Mouse (Mus musculus): ENCODE data around the gene Chuk. TPM values are rescaled to one million over a fixed set of nuclear protein-coding genes. Genes with fewer than 3 reads are reported as not detected.

Chuk gene
- polyA plus RNA-seq, 1 experiment, result 11.8 TPM

DNA sequence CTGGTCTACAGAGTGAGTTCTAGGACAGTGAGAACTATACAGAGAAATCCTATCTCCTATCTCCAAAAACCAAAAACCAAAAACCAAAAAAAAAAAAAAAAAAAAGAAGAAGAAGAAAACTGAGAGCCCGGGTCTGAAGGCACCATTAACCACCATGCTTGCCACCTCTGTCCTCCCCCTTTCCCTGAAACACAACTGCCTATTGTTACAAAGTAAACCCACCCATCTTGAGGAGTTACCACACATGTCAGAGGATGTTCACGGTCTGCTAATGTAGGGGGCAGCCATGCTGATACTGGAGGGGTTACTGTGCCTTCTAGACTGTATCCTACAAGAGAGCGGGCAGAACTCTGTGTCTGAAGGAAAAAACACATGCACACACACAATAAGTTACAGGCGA, 30.3 kb downstream of the Chuk start:
- 82% methylated on average over 4 of the region's 4 CpGs for whole genome bisulfite sequencing
- H3K4me3 ChIP-seq (ENCODE audit: extremely low read depth, insufficient read depth, insufficient read length), result no peak overlapping the region
- H3K27me3 ChIP-seq (ENCODE audit: control insufficient read depth, insufficient read depth, low read length), result no peaks in the 10 kb centered on the region
- no peak for DNase-seq (ENCODE audit: low read depth in 1 of 2, low spot score in 2 of 2)
- no peaks in the 10 kb centered on the region for H3K4me1 ChIP-seq (ENCODE audit: control insufficient read depth, insufficient read depth, insufficient read length)
- H3K27ac ChIP-seq (ENCODE audit: insufficient read depth, low read length), result no peak overlapping the region
- H3K36me3 ChIP-seq (ENCODE audit: control insufficient read depth, insufficient read depth, low read length), result peaks cover 32% of the 10 kb centered on the region
- TF ChIP-seq CTCF (IDR thresholded peaks at IDR 0.05; ENCODE audit: extremely low read depth, insufficient read depth, insufficient read length, insufficient replicate concordance) (no peak), POLR2A (IDR thresholded peaks at IDR 0.05; ENCODE audit: low read depth, low read length) (no peak)

DNA sequence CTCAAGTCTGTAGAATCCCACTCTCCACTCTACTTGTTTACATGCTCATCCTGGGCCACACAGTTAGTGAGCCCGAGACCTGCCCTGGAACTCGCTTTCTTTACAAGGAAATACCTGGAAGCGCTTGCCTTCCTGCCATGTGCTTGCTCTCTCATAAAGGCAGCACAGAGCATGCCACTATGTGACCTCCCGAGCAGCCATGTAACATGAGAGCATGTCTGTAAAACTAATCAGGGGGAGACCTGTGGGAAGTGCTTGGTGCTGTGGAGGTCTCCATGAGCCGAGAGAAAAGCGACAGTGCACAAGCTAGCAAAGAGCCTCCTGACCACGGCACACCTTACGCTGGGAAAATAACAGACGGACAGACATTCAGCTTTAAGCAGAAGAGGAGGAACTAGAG, 30.8 kb downstream of the Chuk start:
- Histone ChIP-seq H3K4me1 (ENCODE audit: control insufficient read depth, insufficient read depth, insufficient read length) (no peaks in the 10 kb centered on the region), H3K27ac (ENCODE audit: insufficient read depth, low read length) (no peak overlapping the region), H3K36me3 (ENCODE audit: control insufficient read depth, insufficient read depth, low read length) (peaks cover 31% of the 10 kb centered on the region), H3K4me3 (ENCODE audit: extremely low read depth, insufficient read depth, insufficient read length) (no peak overlapping the region), H3K27me3 (ENCODE audit: control insufficient read depth, insufficient read depth, low read length) (no peaks in the 10 kb centered on the region)
- DNase-seq (ENCODE audit: low read depth in 1 of 2, low spot score in 2 of 2), result no peak
- no peak for TF ChIP-seq POLR2A (IDR thresholded peaks at IDR 0.05; ENCODE audit: low read depth, low read length)
- no peak for TF ChIP-seq CTCF (IDR thresholded peaks at IDR 0.05; ENCODE audit: extremely low read depth, insufficient read depth, insufficient read length, insufficient replicate concordance)
- WGBS, result 97% methylated on average over 9 of the region's 9 CpGs

DNA sequence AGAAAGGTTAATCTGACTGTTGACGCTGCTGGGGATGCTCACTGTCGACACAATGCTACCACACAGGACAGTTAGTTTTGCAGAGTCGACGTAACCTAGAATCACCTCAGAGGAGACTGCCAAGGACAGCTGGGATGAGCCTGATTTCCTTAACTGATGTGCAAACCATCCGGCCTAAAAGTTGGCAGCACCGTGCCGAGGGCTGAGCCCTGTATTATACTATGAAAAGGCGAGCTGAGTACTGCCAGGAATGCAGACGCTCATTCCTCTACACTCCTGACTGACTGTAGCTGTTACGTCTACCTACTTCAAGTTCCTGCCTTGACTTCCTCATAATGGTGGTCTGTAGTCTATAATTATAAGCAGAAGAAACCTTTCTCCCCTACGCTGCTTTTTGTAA, 32.3 kb downstream of the Chuk start:
- H3K27ac ChIP-seq (ENCODE audit: insufficient read depth, low read length), result no peak overlapping the region
- TF ChIP-seq CTCF (IDR thresholded peaks at IDR 0.05; ENCODE audit: extremely low read depth, insufficient read depth, insufficient read length, insufficient replicate concordance) (no peak), POLR2A (IDR thresholded peaks at IDR 0.05; ENCODE audit: low read depth, low read length) (no peak)
- H3K36me3 ChIP-seq (ENCODE audit: control insufficient read depth, insufficient read depth, low read length), result peaks cover 29% of the 10 kb centered on the region
- no peak overlapping the region for H3K4me3 ChIP-seq (ENCODE audit: extremely low read depth, insufficient read depth, insufficient read length)
- WGBS, result 81% methylated on average over 11 of the region's 11 CpGs
- H3K27me3 ChIP-seq (ENCODE audit: control insufficient read depth, insufficient read depth, low read length), result no peaks in the 10 kb centered on the region
- DNase-seq (ENCODE audit: low read depth in 1 of 2, low spot score in 2 of 2), result no peak
- H3K4me1 ChIP-seq (ENCODE audit: control insufficient read depth, insufficient read depth, insufficient read length), result no peaks in the 10 kb centered on the region

DNA sequence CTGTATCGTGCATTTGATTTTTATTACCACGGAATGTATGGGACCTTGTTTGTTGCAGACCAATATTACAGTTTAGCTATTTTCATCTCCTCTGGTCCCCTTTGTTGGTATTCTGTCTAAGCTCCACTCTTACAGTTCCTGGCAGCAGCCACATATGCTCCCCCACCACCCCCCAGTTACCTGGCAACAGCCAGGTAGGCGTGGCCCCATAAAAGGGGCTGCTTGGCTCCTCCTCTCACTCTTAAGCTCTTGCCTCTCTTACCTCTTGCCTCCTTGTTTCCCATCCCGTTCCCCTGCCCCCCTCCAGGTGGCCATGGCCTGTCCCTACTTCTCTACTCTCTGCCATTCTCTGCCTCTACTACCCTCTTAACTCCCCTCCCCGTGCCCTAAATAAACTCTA, 36.1 kb downstream of the Chuk start:
- no peak overlapping the region for H3K27ac ChIP-seq (ENCODE audit: insufficient read depth, low read length)
- TF ChIP-seq POLR2A (IDR thresholded peaks at IDR 0.05; ENCODE audit: low read depth, low read length) (no peak), CTCF (IDR thresholded peaks at IDR 0.05; ENCODE audit: extremely low read depth, insufficient read depth, insufficient read length, insufficient replicate concordance) (no peak)
- WGBS, result 92% methylated on average over 5 of the region's 5 CpGs

DNA sequence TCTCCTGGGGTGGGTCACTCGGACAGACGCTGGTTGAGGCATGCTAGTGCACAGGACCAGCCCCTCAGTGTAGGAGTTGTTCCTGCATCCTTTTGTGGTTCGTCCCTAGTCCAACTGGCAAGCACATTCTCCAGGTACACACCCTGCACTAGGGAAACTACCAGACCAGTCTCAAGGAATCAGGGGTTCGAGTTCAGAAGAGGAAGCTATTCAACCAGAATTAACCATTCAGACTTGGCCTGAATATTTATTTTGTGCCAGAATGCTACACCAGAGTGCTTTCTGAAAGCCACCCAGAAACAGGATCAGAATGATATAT, 37.4 kb downstream of the Chuk start:
- DNase-seq (ENCODE audit: low read depth in 1 of 2, low spot score in 2 of 2), result no peak
- TF ChIP-seq CTCF (IDR thresholded peaks at IDR 0.05; ENCODE audit: extremely low read depth, insufficient read depth, insufficient read length, insufficient replicate concordance) (no peak), POLR2A (IDR thresholded peaks at IDR 0.05; ENCODE audit: low read depth, low read length) (no peak)
- H3K4me1 ChIP-seq (ENCODE audit: control insufficient read depth, insufficient read depth, insufficient read length), result no peaks in the 10 kb centered on the region; the same call in 1 of the 2 replicates
- H3K27ac ChIP-seq (ENCODE audit: insufficient read depth, low read length), result peak overlapping the region; percentile 52; the same call in 1 of the 2 replicates
- 5% methylated on average over 4 of the region's 4 CpGs for WGBS
- H3K4me3 ChIP-seq (ENCODE audit: extremely low read depth, insufficient read depth, insufficient read length), result peak overlapping the region; percentile 89
- no peaks in the 10 kb centered on the region for H3K27me3 ChIP-seq (ENCODE audit: control insufficient read depth, insufficient read depth, low read length)
- H3K36me3 ChIP-seq (ENCODE audit: control insufficient read depth, insufficient read depth, low read length), result peaks cover 5% of the 10 kb centered on the region; the same call in 1 of the 2 replicates

More for the DNA sequence above, 36.1 kb downstream of the Chuk start:
- no peak for DNase-seq (ENCODE audit: low read depth in 1 of 2, low spot score in 2 of 2)
- no peaks in the 10 kb centered on the region; the same call in 1 of the 2 replicates for H3K4me1 ChIP-seq (ENCODE audit: control insufficient read depth, insufficient read depth, insufficient read length)
- no peak overlapping the region for H3K4me3 ChIP-seq (ENCODE audit: extremely low read depth, insufficient read depth, insufficient read length)
- no peaks in the 10 kb centered on the region for H3K27me3 ChIP-seq (ENCODE audit: control insufficient read depth, insufficient read depth, low read length)
- H3K36me3 ChIP-seq (ENCODE audit: control insufficient read depth, insufficient read depth, low read length), result peaks cover 12% of the 10 kb centered on the region

DNA sequence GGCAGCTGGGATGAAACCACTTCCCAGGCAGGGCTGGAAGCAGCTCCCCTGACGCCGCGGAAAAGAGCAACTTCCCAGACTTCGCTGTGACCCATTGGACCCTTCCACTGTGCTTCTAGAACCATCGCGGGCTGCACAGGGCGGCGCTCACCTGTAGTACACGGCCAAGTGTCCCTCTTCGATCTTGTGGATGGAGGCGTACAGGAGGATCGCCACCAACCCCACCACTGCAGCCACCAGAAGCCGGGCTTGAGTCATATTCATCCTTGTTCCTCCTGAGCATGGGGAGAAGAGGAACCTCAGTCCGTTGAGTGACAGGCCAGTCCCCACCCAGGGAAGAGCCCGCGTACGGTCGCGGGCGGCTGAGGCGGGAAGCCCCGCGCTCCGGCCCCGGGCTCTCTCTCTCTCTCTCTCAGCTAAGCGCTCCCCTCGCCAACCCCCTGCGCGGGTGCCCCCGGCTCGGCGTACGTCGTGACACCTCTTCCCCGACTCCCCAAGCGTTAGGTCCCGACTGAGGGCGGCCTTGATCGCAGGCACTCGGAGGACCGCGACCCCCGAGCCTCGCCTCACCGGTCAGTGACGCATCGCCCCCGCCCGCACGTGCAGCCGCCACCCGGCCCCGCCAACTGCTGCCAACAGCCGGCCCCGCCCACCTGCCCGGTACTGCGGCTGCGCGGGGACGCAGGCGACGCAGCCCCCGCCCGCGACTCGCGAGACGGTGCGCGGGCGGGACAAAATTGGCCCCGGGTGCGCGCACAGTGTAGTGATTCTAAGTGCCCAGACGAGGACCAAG, 38.0 kb downstream of the Chuk start, which contains the start of gene Erlin1:
Gene Erlin1 (minus strand): TSS at position 665 of the 793 bp plus-strand sequence.
- peak within 1 kb of the TSS; percentile 75 for H3K27ac ChIP-seq (ENCODE audit: insufficient read depth, low read length)
- peak within 1 kb of the TSS; percentile 89 for H3K4me3 ChIP-seq (ENCODE audit: extremely low read depth, insufficient read depth, insufficient read length)
- H3K27me3 ChIP-seq (ENCODE audit: control insufficient read depth, insufficient read depth, low read length), result no peaks in the 10 kb centered on the region
- peak; percentile 3; the same call in 1 of the 2 replicates for TF ChIP-seq POLR2A (IDR thresholded peaks at IDR 0.05; ENCODE audit: low read depth, low read length)
- TF ChIP-seq CTCF (IDR thresholded peaks at IDR 0.05; ENCODE audit: extremely low read depth, insufficient read depth, insufficient read length, insufficient replicate concordance), result no peak
- H3K4me1 ChIP-seq (ENCODE audit: control insufficient read depth, insufficient read depth, insufficient read length), result no peaks in the 10 kb centered on the region; the same call in 1 of the 2 replicates
- peaks cover 3% of the 10 kb centered on the region; the same call in 1 of the 2 replicates for H3K36me3 ChIP-seq (ENCODE audit: control insufficient read depth, insufficient read depth, low read length)
- DNase-seq (ENCODE audit: low read depth in 1 of 2, low spot score in 2 of 2), result peak; percentile 47 to 85
- 1% methylated on average over 63 of the region's 75 CpGs for WGBS

DNA sequence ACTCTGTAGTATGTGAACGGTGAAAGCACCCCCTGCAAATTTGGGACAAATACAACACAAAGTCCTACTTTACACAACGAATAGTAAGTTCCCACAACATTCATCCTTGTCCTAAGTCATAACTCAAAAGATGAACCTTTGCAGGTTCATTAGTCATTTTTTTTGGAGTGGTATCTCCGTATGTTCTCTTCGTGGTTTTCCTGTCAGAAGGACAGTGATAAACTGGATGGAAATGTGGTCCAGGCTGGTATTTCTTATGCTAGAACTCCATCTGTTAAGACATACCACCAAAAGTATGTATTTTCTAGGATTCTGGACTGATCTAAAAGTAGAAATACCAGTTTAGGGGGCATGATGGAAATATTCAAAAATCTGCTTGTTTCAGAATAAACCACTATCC, 39.0 kb downstream of the Chuk start:
- no peak for DNase-seq (ENCODE audit: low read depth in 1 of 2, low spot score in 2 of 2)
- 63% methylated on average over 4 of the region's 4 CpGs for WGBS
- no peak overlapping the region; the same call in 1 of the 2 replicates for H3K4me3 ChIP-seq (ENCODE audit: extremely low read depth, insufficient read depth, insufficient read length)
- H3K27me3 ChIP-seq (ENCODE audit: control insufficient read depth, insufficient read depth, low read length), result no peaks in the 10 kb centered on the region
- no peaks in the 10 kb centered on the region; the same call in 1 of the 2 replicates for H3K4me1 ChIP-seq (ENCODE audit: control insufficient read depth, insufficient read depth, insufficient read length)
- TF ChIP-seq CTCF (IDR thresholded peaks at IDR 0.05; ENCODE audit: extremely low read depth, insufficient read depth, insufficient read length, insufficient replicate concordance) (no peak), POLR2A (IDR thresholded peaks at IDR 0.05; ENCODE audit: low read depth, low read length) (no peak)
- no peak overlapping the region for H3K27ac ChIP-seq (ENCODE audit: insufficient read depth, low read length)
- peaks cover 3% of the 10 kb centered on the region; the same call in 1 of the 2 replicates for H3K36me3 ChIP-seq (ENCODE audit: control insufficient read depth, insufficient read depth, low read length)

Data from spleen, adult 2 months (tissue).